Comparison of ENCODE assay signal across 15 mouse cellular contexts in the genomic region with DNA sequence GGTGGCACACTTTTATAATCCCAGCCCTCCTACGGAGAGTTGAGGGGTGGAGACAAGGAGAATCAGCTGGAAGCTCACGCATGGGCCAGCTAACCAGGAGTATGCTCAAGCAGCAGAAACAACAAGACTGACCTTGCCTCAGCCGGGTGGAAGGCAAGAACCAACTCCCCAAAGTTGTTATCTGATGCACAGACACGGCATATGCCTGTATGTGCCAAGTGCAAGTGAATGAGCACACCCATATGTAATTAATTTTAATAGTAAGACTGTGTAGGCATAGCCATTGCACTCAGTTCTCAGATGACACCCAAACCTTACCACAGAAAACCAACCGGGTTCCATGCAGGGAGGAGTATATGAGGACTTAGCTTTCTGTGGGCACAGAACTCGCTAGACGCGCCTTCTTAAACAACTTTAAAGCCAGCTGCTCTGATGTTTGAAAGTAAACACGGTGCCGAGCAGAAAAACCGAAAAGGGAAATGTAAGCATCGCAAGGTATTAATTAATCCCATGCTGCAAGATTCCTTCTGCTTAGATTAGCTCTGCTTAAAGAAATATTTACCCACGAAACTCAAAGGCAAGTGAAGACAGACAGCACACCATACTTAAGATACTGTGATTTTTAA. TPM values are rescaled to one million over a fixed set of nuclear protein-coding genes. Genes with fewer than 3 reads are reported as not detected.
DNase-seq lines count a peak whose midpoint lies in the region; ATAC-seq and TF ChIP-seq lines count a peak whose summit lies in the region.
"Had no signal": no experiment of that assay in that cellular context is flagged by ENCODE, and none has a peak within 500 bp of the region (broad histone marks: within the 10 kb centered on the region; RNA-seq: fewer than 3 reads in every experiment).

No protein-coding gene starts in this region.

- no peak for TF ChIP-seq POLR2A in heart, adult 2 months (IDR thresholded peaks at IDR 0.05; ENCODE audit: insufficient read depth, low read depth, low read length)

- no peak overlapping the region for H3K9ac ChIP-seq in heart, adult 2 months (ENCODE audit: low read depth, low read length)
- H3K9ac ChIP-seq in midbrain, embryonic 16.5 days (ENCODE audit: low read depth, low read length), result peak overlapping the region; percentile 25; the same call in 1 of the 2 replicates
- no peak overlapping the region for H3K9ac ChIP-seq in midbrain, embryonic 13.5 days (replicated peaks)
- no peak overlapping the region for H3K9ac ChIP-seq in stomach, embryonic 16.5 days (ENCODE audit: low read length)
- H3K9ac ChIP-seq: liver, embryonic 15.5 days had no signal

- no peaks in the 10 kb centered on the region for H3K36me3 ChIP-seq in heart, adult 2 months (ENCODE audit: control insufficient read depth, insufficient read depth, low read length)
- no peaks in the 10 kb centered on the region; the same call in 1 of the 2 replicates for H3K36me3 ChIP-seq in midbrain, embryonic 16.5 days (ENCODE audit: control insufficient read depth, insufficient read depth, low read length)
- H3K36me3 ChIP-seq in midbrain, embryonic 13.5 days, result peaks cover 8% of the 10 kb centered on the region; the same call in 1 of the 2 replicates
- 0 out of 2 replicates have a peak, but pooled peaks cover 5% of the 10 kb centered on the region for H3K36me3 ChIP-seq in stomach, embryonic 16.5 days (ENCODE audit: control insufficient read depth, insufficient read depth, low read length)

- no peak for TF ChIP-seq EP300 in heart, adult 2 months (IDR thresholded peaks at IDR 0.05; ENCODE audit: insufficient read depth, low read depth, low read length)

- no peaks in the 10 kb centered on the region for H3K4me1 ChIP-seq in heart, adult 2 months (ENCODE audit: control insufficient read depth, insufficient read depth, low read length)
- H3K4me1 ChIP-seq in midbrain, embryonic 16.5 days (ENCODE audit: control insufficient read depth, insufficient read depth, low read length), result peaks cover 18% of the 10 kb centered on the region; the same call in 1 of the 2 replicates
- H3K4me1 ChIP-seq in midbrain, embryonic 13.5 days (replicated peaks), result peaks cover 12% of the 10 kb centered on the region
- peaks cover 21% of the 10 kb centered on the region for H3K4me1 ChIP-seq in stomach, embryonic 16.5 days (ENCODE audit: control insufficient read depth, insufficient read depth, low read length)

- H3K27ac ChIP-seq in heart, adult 2 months, result no peak overlapping the region
- no peak overlapping the region for H3K27ac ChIP-seq in midbrain, embryonic 16.5 days (ENCODE audit: low read length)
- H3K27ac ChIP-seq in midbrain, embryonic 13.5 days, result no peak overlapping the region
- peak overlapping the region; percentile 24; the same call in 1 of the 2 replicates for H3K27ac ChIP-seq in stomach, embryonic 16.5 days (ENCODE audit: low read length)
- H3K27ac ChIP-seq: liver, embryonic 15.5 days had no signal

- no peak for ATAC-seq in midbrain, embryonic 16.5 days
- no peak for ATAC-seq in midbrain, embryonic 13.5 days
- ATAC-seq in stomach, embryonic 16.5 days (ENCODE audit: insufficient read depth, low FRiP score), result no peak; the same call in 1 of the 2 replicates

- no peak overlapping the region for H3K4me3 ChIP-seq in heart, adult 2 months
- H3K4me3 ChIP-seq in midbrain, embryonic 16.5 days (ENCODE audit: low read depth, low read length), result no peak overlapping the region
- H3K4me3 ChIP-seq in midbrain, embryonic 13.5 days (replicated peaks), result no peak overlapping the region
- no peak overlapping the region for H3K4me3 ChIP-seq in stomach, embryonic 16.5 days (replicated peaks; ENCODE audit: low read length)
- H3K4me3 ChIP-seq: liver, embryonic 15.5 days had no signal

- no peaks in the 10 kb centered on the region for H3K9me3 ChIP-seq in midbrain, embryonic 16.5 days (replicated peaks; ENCODE audit: control insufficient read depth, low read length, poor library complexity, severe bottlenecking)
- no peaks in the 10 kb centered on the region for H3K9me3 ChIP-seq in midbrain, embryonic 13.5 days
- peaks cover 3% of the 10 kb centered on the region; the same call in 1 of the 2 replicates for H3K9me3 ChIP-seq in stomach, embryonic 16.5 days (replicated peaks; ENCODE audit: control insufficient read depth, low read length)
- H3K9me3 ChIP-seq: liver, embryonic 15.5 days had no signal

- no peaks in the 10 kb centered on the region for H3K79me2 ChIP-seq in heart, adult 2 months (replicated peaks; ENCODE audit: control insufficient read depth, insufficient read depth, low read length)

- no peak for TF ChIP-seq CTCF in heart, adult 2 months (IDR thresholded peaks at IDR 0.05)

- WGBS in heart, adult 2 months, result 69% methylated on average over 13 of the region's 13 CpGs
- 56% methylated on average over 13 of the region's 13 CpGs for WGBS in midbrain, embryonic 16.5 days
- 67% methylated on average over 13 of the region's 13 CpGs for WGBS in midbrain, embryonic 13.5 days
- 28% methylated on average over 13 of the region's 13 CpGs for WGBS in stomach, embryonic 16.5 days

- intact Hi-C loops in heart, adult 2 months (cut with DNase I), result no loop called here

- H3K4me2 ChIP-seq in midbrain, embryonic 16.5 days (ENCODE audit: low read length), result no peak overlapping the region
- no peak overlapping the region for H3K4me2 ChIP-seq in midbrain, embryonic 13.5 days (replicated peaks)
- peak overlapping the region; percentile 35 for H3K4me2 ChIP-seq in stomach, embryonic 16.5 days (ENCODE audit: low read depth, low read length)
- H3K4me2 ChIP-seq: liver, embryonic 15.5 days had no signal

- peak; percentile 79 for DNase-seq in heart, adult 11 months
- no peak for DNase-seq in heart, adult 2 months
- peak; percentile 24 for DNase-seq in kidney, adult 18-20 months
- no peak for DNase-seq in kidney, adult 9 months
- no peak for DNase-seq in spleen, postnatal 4 days (ENCODE audit: low spot score in 2 of 2)
- DNase-seq: adrenal gland, adult 2 months; cerebellum, adult 8-10 months; heart, postnatal 4 days; midbrain, embryonic 14.5 days; right cerebral cortex, postnatal 4 days; thymus, postnatal 4 days had no signal

- H3K27me3 ChIP-seq in heart, adult 2 months (ENCODE audit: control insufficient read depth, insufficient read depth, low read length), result no peaks in the 10 kb centered on the region
- no peaks in the 10 kb centered on the region for H3K27me3 ChIP-seq in midbrain, embryonic 16.5 days (ENCODE audit: control insufficient read depth, insufficient read depth, low read depth, low read length)
- no peaks in the 10 kb centered on the region for H3K27me3 ChIP-seq in midbrain, embryonic 13.5 days
- no peaks in the 10 kb centered on the region for H3K27me3 ChIP-seq in stomach, embryonic 16.5 days (ENCODE audit: control insufficient read depth, insufficient read depth, low read length)
- H3K27me3 ChIP-seq: liver, embryonic 15.5 days had no signal

RNA-seq across cellular contexts. Expression of gene Nos1ap, which starts 9.1 kb away (rescaled TPM):
- total RNA-seq in heart, adult 2 months (2021), result 10 to 100 TPM; 22.0 to 24.0 TPM
- polyA plus RNA-seq in heart, adult 2 months (2012; rRNA removed), result 10.7 and 11.5 TPM in 2 replicates
- 24.0 and 24.6 TPM in 2 replicates for polyA plus RNA-seq in midbrain, embryonic 16.5 days (2015; fragmentation: Nextera tagmentation; extraction: Ambion mirVana)
- polyA plus RNA-seq in midbrain, embryonic 13.5 days (2015; fragmentation: Nextera tagmentation; extraction: Ambion mirVana), result 16.4 and 17.2 TPM in 2 replicates
- 8.9 and 13.0 TPM in 2 replicates for polyA plus RNA-seq in stomach, embryonic 16.5 days (2015; fragmentation: Nextera tagmentation; extraction: Ambion mirVana)

Comparison
In these comparisons a context has a peak if more than half of its experiments do, and no peak if none do; other contexts are left out.
1. DNase-seq: peak in heart, adult 11 months (single experiment) and kidney, adult 18-20 months (single experiment); none in heart, adult 2 months (0 of 2), kidney, adult 9 months (single experiment) and spleen, postnatal 4 days (0 of 2).